Mouse (Mus musculus) kidney, adult 2 months (tissue): ENCODE data around the gene Gm20479. TPM values are rescaled to one million over a fixed set of nuclear protein-coding genes. Genes with fewer than 3 reads are reported as not detected.

Source experiments
- DNase-seq: peaks from one replicate; pipeline ENCODE4 v3.0.0; 2021
- H3K27ac ChIP-seq: fragments of 200-500 bp; 2 replicates; pipeline ENCODE4 v1.5.1; 2012; ENCODE audit warnings: low read depth, low read length, control low read depth, inconsistent platforms; ENCODE audit not compliant: insufficient read depth
- H3K27me3 ChIP-seq: fragments of 200-500 bp; replicated peaks from 2 replicates; pipeline ENCODE4 v1.6.1; 2012; ENCODE audit warnings: mild to moderate bottlenecking, moderate library complexity, low read length, inconsistent platforms; ENCODE audit not compliant: control insufficient read depth, insufficient read depth
- H3K36me3 ChIP-seq: fragments of 200-500 bp; 2 replicates; pipeline ENCODE4 v1.6.1; 2012; ENCODE audit warnings: mild to moderate bottlenecking, moderate library complexity, low read length, inconsistent platforms; ENCODE audit not compliant: control insufficient read depth, insufficient read depth
- H3K4me1 ChIP-seq: fragments of 200-500 bp; 2 replicates; pipeline ENCODE4 v1.6.1; 2011; ENCODE audit warnings: low read length; ENCODE audit not compliant: control insufficient read depth, insufficient read depth
- H3K4me3 ChIP-seq: fragments of 200-500 bp; 2 replicates; pipeline ENCODE4 v1.5.1; 2011; ENCODE audit warnings: mild to moderate bottlenecking, low read depth, low read length, control low read depth; ENCODE audit not compliant: insufficient read depth
- CTCF ChIP-seq: fragments of 200-500 bp; conservative IDR thresholded peaks from 2 replicates; pipeline ENCODE4 v1.5.1; 2011; ENCODE audit warnings: low read depth, mild to moderate bottlenecking, control low read depth, low read length, moderate library complexity, mixed read lengths; ENCODE audit not compliant: insufficient read depth, insufficient read length
- POLR2A ChIP-seq: fragments of 200-500 bp; IDR thresholded peaks from one replicate; pipeline ENCODE4 v1.6.1; 2011; ENCODE audit warnings: low read depth, low read length, control low read depth
- WGBS: fragments of 180-500 bp; shearing (Covaris S2); methylation state at CpG from one replicate; pipeline ENCODE4 v1.1.7; 2018; 5-methylcytosine and 5-hydroxymethylcytosine counted together
- polyA plus RNA-seq: library from polyadenylated mRNA; depleted of rRNA; stranded (reverse); fragments of >200 nt; gene quantifications from 2 replicates; pipeline ENCODE4 v1.2.3, GENCODE M21; 2012

Gene Gm20479
- polyA plus RNA-seq, 1 experiment, result not detected

- Histone ChIP-seq H3K4me3 (no peak overlapping the region), H3K27me3 (no peaks in the 10 kb centered on the region), H3K27ac (no peak overlapping the region), H3K4me1 (peaks cover 8% of the 10 kb centered on the region; the same call in 1 of the 2 replicates), H3K36me3 (no peaks in the 10 kb centered on the region)
- TF ChIP-seq CTCF (no peak), POLR2A (no peak)
- no peak for DNase-seq
- 46% methylated on average over 15 of the region's 15 CpGs for WGBS
Measured at GRCm38 (mm10) chr7:27335011-27335720, 22.1 kb downstream of the Gm20479 start.

DNA sequence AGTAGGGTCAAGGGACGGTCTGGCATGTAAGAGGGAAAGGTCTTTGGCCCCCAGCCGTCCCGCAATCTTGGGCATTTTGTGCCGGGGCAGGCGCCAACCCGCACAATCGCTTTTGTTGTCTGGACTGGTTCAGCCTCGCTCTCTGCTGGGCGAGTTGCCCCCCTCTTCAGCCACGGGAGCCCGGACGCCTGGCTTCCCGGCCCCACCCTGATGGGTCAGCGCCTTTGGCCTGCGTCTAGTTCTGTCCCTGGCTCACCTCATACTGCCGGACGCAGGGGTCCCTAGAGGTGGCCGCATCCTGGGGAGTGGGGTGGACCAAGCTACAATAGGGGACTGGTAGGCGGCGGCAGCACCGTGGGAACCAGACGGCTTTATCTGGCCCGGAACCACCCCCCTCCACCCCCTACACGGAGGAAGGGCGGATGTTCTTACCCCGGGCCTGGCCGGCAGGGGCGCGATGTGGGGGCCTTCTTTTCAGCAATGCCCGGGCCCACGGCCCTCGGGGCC lies 22.8 kb downstream of the Gm20479 start:
- peak; percentile 59 for DNase-seq
- TF ChIP-seq CTCF, result no peak
- TF ChIP-seq POLR2A, result no peak
- Histone ChIP-seq H3K27me3 (no peaks in the 10 kb centered on the region), H3K4me3 (no peak overlapping the region), H3K36me3 (no peaks in the 10 kb centered on the region), H3K4me1 (peaks cover 8% of the 10 kb centered on the region; the same call in 1 of the 2 replicates), H3K27ac (peak overlapping the region; percentile 13; the same call in 1 of the 2 replicates)
- 5% methylated on average over 32 of the region's 32 CpGs for WGBS

DNA sequence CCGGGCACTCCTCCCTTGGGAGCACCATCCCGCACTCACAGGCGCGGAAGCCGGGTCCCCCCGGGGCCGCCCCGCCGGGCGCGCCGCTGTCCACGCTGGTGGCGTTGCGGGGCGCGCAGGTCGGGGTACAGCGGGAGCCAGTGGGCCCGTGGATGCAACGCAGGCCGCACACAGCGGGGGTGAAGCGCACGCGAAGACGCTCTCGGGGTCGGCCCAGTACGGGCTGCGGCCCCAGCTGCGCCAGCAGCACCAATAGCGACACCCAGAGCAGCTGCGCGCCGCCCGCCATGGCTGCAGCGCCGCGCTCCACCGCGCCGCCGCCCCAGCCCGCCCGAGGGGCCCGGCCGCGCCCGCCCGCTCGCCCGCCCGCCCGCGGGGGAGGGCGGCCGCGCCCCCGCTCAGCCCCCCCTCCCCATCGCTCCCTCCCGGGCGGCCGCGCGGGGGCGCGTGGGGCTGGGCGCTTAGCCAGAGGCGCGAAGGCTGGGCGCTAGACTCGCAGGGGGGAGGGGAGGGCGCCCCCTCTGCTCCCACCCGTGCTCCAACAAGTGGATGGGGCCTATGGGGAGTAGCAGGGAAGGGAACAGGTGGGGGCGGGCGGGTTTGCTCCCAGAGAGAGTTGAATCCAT lies 23.8 kb downstream of the Gm20479 start:
- DNase-seq, result no peak
- H3K27me3 ChIP-seq, result no peaks in the 10 kb centered on the region
- under 1% methylated on average over 39 of the region's 77 CpGs for WGBS
- H3K27ac ChIP-seq, result peak overlapping the region; percentile 42
- peak overlapping the region; percentile 51 for H3K4me3 ChIP-seq
- peaks cover 8% of the 10 kb centered on the region; the same call in 1 of the 2 replicates for H3K4me1 ChIP-seq
- no peaks in the 10 kb centered on the region for H3K36me3 ChIP-seq
- no peak for TF ChIP-seq POLR2A
- TF ChIP-seq CTCF, result no peak

- peak overlapping the region; percentile 87 for H3K27ac ChIP-seq
- DNase-seq, result peak; percentile 91
- peaks cover 8% of the 10 kb centered on the region; the same call in 1 of the 2 replicates for H3K4me1 ChIP-seq
- H3K4me3 ChIP-seq, result peak overlapping the region; percentile 51
- no peak for TF ChIP-seq POLR2A
- peak; percentile 81 for TF ChIP-seq CTCF
- H3K27me3 ChIP-seq, result no peaks in the 10 kb centered on the region
- WGBS, result 1% methylated on average over 38 of the region's 39 CpGs
- H3K36me3 ChIP-seq, result no peaks in the 10 kb centered on the region
Measured at GRCm38 (mm10) chr7:27332353-27333199, 24.6 kb downstream of the Gm20479 start.

GRCm38 (mm10) chr7:27331854-27332253 lies 25.4 kb downstream of the Gm20479 start:
- 4% methylated on average over 8 of the region's 8 CpGs for WGBS
- Histone ChIP-seq H3K27ac (peak overlapping the region; percentile 87), H3K4me1 (peaks cover 8% of the 10 kb centered on the region; the same call in 1 of the 2 replicates), H3K4me3 (peak overlapping the region; percentile 51), H3K36me3 (no peaks in the 10 kb centered on the region), H3K27me3 (no peaks in the 10 kb centered on the region)
- TF ChIP-seq CTCF, result no peak
- TF ChIP-seq POLR2A, result no peak
- no peak for DNase-seq

DNA sequence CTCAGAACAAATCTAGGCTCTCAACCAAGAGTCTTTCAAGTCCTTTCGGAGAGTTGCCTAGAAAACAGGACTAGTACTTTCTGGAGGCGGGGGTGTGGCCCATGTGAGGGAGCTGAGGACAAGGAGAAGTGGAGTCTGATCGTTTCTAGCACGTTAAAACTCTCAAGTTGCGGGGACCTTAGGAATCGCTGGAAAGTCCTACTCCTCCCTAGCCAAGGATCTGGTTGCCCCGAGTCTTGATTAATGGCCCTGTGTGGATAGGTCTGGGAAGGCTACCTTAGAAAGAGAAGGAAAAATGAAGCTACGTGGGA lies 25.7 kb downstream of the Gm20479 start:
- 5% methylated on average over 8 of the region's 8 CpGs for WGBS

More for the DNA sequence above, 25.7 kb downstream of the Gm20479 start:
- Histone ChIP-seq H3K4me3 (peak overlapping the region; percentile 46), H3K27ac (peak overlapping the region; percentile 87), H3K27me3 (no peaks in the 10 kb centered on the region), H3K36me3 (no peaks in the 10 kb centered on the region), H3K4me1 (peaks cover 8% of the 10 kb centered on the region; the same call in 1 of the 2 replicates)
- TF ChIP-seq CTCF (no peak), POLR2A (no peak)
- DNase-seq, result no peak
